Mouse (Mus musculus): ENCODE measurements at regions not wholly inside any gene's neighbourhood (a gene's known extent, or its start where the extent isn't known, plus 50 kb on each side); places are given as distances from the start of the nearest gene placed in this dataset.

- TF ChIP-seq POLR2A (IDR thresholded peaks at IDR 0.05; ENCODE audit: borderline replicate concordance, insufficient read depth, low read length) (no peak), CTCF (IDR thresholded peaks at IDR 0.05; ENCODE audit: borderline replicate concordance, insufficient read depth, low read depth, low read length) (no peak)
Observed at GRCm38 (mm10) chr3:70496431-70496830, 489.0 kb downstream of the Otol1 start.
